Mouse (Mus musculus): ENCODE data around the gene Agmat.

GRCm38 (mm10) chr4:141787046-141787445 lies 40.6 kb downstream of the Agmat start:
- TF ChIP-seq CTCF (IDR thresholded peaks at IDR 0.05; ENCODE audit: low read depth) (no peak), EP300 (IDR thresholded peaks at IDR 0.05; ENCODE audit: low read depth) (no peak)
